In genomic region chr14:118042963-118043362, GRCm38 (mm10) we compare ENCODE assay signal across 9 mouse cellular contexts. TPM values are rescaled to one million over a fixed set of nuclear protein-coding genes. Genes with fewer than 3 reads are reported as not detected.
A peak's percentile ranks its signal among the peaks of the same experiment; 100 is the strongest.
DNase-seq lines count a peak whose midpoint lies in the region; ATAC-seq and TF ChIP-seq lines count a peak whose summit lies in the region.
"Had no signal": no experiment of that assay in that cellular context is flagged by ENCODE, and none has a peak within 500 bp of the region (broad histone marks: within the 10 kb centered on the region; RNA-seq: fewer than 3 reads in every experiment).

No protein-coding gene starts in this region.

- no peak overlapping the region for H3K9ac ChIP-seq in intestine, postnatal 0 days (ENCODE audit: low read depth, low read length)
- H3K9ac ChIP-seq in intestine, embryonic 16.5 days (ENCODE audit: low read depth, low read length): no peak overlapping the region
- no peak overlapping the region for H3K9ac ChIP-seq in heart, postnatal 0 days (replicated peaks; ENCODE audit: low read depth, low read length)
- H3K9ac ChIP-seq: limb, embryonic 12.5 days had no signal

- no peak overlapping the region for H3K4me3 ChIP-seq in intestine, postnatal 0 days (ENCODE audit: low read depth, low read length)
- H3K4me3 ChIP-seq in intestine, embryonic 16.5 days (ENCODE audit: low read length): no peak overlapping the region
- H3K4me3 ChIP-seq in E14TG2a.4 (replicated peaks; ENCODE audit: low read length): peak overlapping the region; percentile 50
- H3K4me3 ChIP-seq in heart, postnatal 0 days (ENCODE audit: low read depth, low read length): no peak overlapping the region
- H3K4me3 ChIP-seq: limb, embryonic 12.5 days had no signal

- H3K27me3 ChIP-seq in intestine, postnatal 0 days (replicated peaks; ENCODE audit: control insufficient read depth, insufficient read depth, low read length): no peaks in the 10 kb centered on the region
- no peaks in the 10 kb centered on the region; the same call in 1 of the 2 replicates for H3K27me3 ChIP-seq in intestine, embryonic 16.5 days (replicated peaks; ENCODE audit: control insufficient read depth, insufficient read depth, low read length)
- H3K27me3 ChIP-seq in E14TG2a.4 (ENCODE audit: insufficient read depth, low read length): peaks cover 27% of the 10 kb centered on the region
- 0 out of 2 replicates have a peak, but pooled peaks cover 2% of the 10 kb centered on the region for H3K27me3 ChIP-seq in heart, postnatal 0 days (ENCODE audit: control insufficient read depth, insufficient read depth, low read length)
- H3K27me3 ChIP-seq: limb, embryonic 12.5 days had no signal

- no peak overlapping the region for H3K27ac ChIP-seq in intestine, postnatal 0 days (ENCODE audit: low read depth, low read length)
- no peak overlapping the region for H3K27ac ChIP-seq in intestine, embryonic 16.5 days (ENCODE audit: low read length)
- H3K27ac ChIP-seq in heart, postnatal 0 days (ENCODE audit: low read depth): no peak overlapping the region
- H3K27ac ChIP-seq: limb, embryonic 12.5 days had no signal

- no peak overlapping the region for H3K4me2 ChIP-seq in intestine, postnatal 0 days (replicated peaks; ENCODE audit: low read depth)
- H3K4me2 ChIP-seq in intestine, embryonic 16.5 days (ENCODE audit: low read depth, low read length): no peak overlapping the region
- H3K4me2 ChIP-seq in heart, postnatal 0 days (ENCODE audit: low read depth, low read length): no peak overlapping the region
- H3K4me2 ChIP-seq: limb, embryonic 12.5 days had no signal

- H3K4me1 ChIP-seq in intestine, postnatal 0 days (replicated peaks; ENCODE audit: control insufficient read depth, insufficient read depth, low read length): no peaks in the 10 kb centered on the region
- H3K4me1 ChIP-seq in intestine, embryonic 16.5 days (ENCODE audit: control insufficient read depth, insufficient read depth, low read length): no peaks in the 10 kb centered on the region
- peaks cover 5% of the 10 kb centered on the region; the same call in 1 of the 2 replicates for H3K4me1 ChIP-seq in E14TG2a.4 (replicated peaks; ENCODE audit: low read depth, low read length)
- no peaks in the 10 kb centered on the region for H3K4me1 ChIP-seq in heart, postnatal 0 days (ENCODE audit: control insufficient read depth, insufficient read depth)

- no peak for TF ChIP-seq EP300 in heart, postnatal 0 days (IDR thresholded peaks at IDR 0.05; ENCODE audit: low read depth)

- ATAC-seq in intestine, postnatal 0 days: no peak
- no peak for ATAC-seq in intestine, embryonic 16.5 days
- no peak for ATAC-seq in heart, postnatal 0 days (ENCODE audit: insufficient read depth, low read depth)

- 91% methylated on average over 17 of the region's 17 CpGs for WGBS in intestine, postnatal 0 days
- WGBS in intestine, embryonic 16.5 days: 85% methylated on average over 17 of the region's 17 CpGs
- 86% methylated on average over 17 of the region's 17 CpGs for WGBS in heart, postnatal 0 days

- DNase-seq in adrenal gland, postnatal 10 days: peak; percentile 45
- no peak for DNase-seq in heart, postnatal 0 days (ENCODE audit: low spot score)
- peak; percentile 38 to 46 for DNase-seq in lung, postnatal 4 days
- no peak for DNase-seq in natural killer cell, adult 2 months (ENCODE audit: low spot score in 2 of 2)
- no peak for DNase-seq in T-cell, adult 2 months (ENCODE audit: low spot score)

- TF ChIP-seq CTCF in intestine, postnatal 0 days (IDR thresholded peaks at IDR 0.05; ENCODE audit: low read depth): peak; percentile 49
- TF ChIP-seq CTCF in E14TG2a.4 (conservative IDR thresholded peaks at IDR 0.05; ENCODE audit: low read length): peak; percentile 42
- TF ChIP-seq CTCF in heart, postnatal 0 days (IDR thresholded peaks at IDR 0.05; ENCODE audit: low read depth): peak; percentile 28

- no peaks in the 10 kb centered on the region for H3K9me3 ChIP-seq in intestine, postnatal 0 days (ENCODE audit: control insufficient read depth)
- no peaks in the 10 kb centered on the region for H3K9me3 ChIP-seq in intestine, embryonic 16.5 days (ENCODE audit: control insufficient read depth, low read length)
- H3K9me3 ChIP-seq in E14TG2a.4 (ENCODE audit: low read length): peaks cover 15% of the 10 kb centered on the region
- H3K9me3 ChIP-seq in heart, postnatal 0 days (replicated peaks; ENCODE audit: control insufficient read depth, low read length): no peaks in the 10 kb centered on the region
- H3K9me3 ChIP-seq: limb, embryonic 12.5 days had no signal

- H3K36me3 ChIP-seq in intestine, postnatal 0 days (ENCODE audit: control insufficient read depth, insufficient read depth): no peaks in the 10 kb centered on the region
- no peaks in the 10 kb centered on the region for H3K36me3 ChIP-seq in intestine, embryonic 16.5 days (ENCODE audit: control insufficient read depth, insufficient read depth, low read length)
- H3K36me3 ChIP-seq in E14TG2a.4 (ENCODE audit: insufficient read depth, low read length): no peaks in the 10 kb centered on the region
- no peaks in the 10 kb centered on the region for H3K36me3 ChIP-seq in heart, postnatal 0 days (replicated peaks; ENCODE audit: control insufficient read depth, insufficient read depth, low read length)
- H3K36me3 ChIP-seq: limb, embryonic 12.5 days had no signal

RNA-seq across cellular contexts. Expression of gene Dct, which starts 9.1 kb away (rescaled TPM):
- polyA plus RNA-seq in intestine, postnatal 0 days (2015; fragmentation: Nextera tagmentation; extraction: Ambion mirVana): 6.1 and 6.7 TPM in 2 replicates
- 1.8 TPM in 2 replicates for polyA plus RNA-seq in intestine, embryonic 16.5 days (2015; fragmentation: Nextera tagmentation; extraction: Ambion mirVana)
- not detected for total RNA-seq in adrenal gland, postnatal 10 days (2021)
- 3.1 and 58.5 TPM in 2 replicates for total RNA-seq in heart, postnatal 0 days (2014; rRNA removed; ENCODE audit: low replicate concordance)
- polyA plus RNA-seq in heart, postnatal 0 days (2015; fragmentation: Nextera tagmentation; extraction: Ambion mirVana): 4.0 and 6.2 TPM in 2 replicates

Comparison
In these comparisons a context has a peak if more than half of its experiments do, and no peak if none do; other contexts are left out.
1. DNase-seq: peak in adrenal gland, postnatal 10 days (single experiment) and lung, postnatal 4 days (2 of 2); none in heart, postnatal 0 days (single experiment), natural killer cell, adult 2 months (0 of 2) and T-cell, adult 2 months (single experiment).
2. Peak in every context shown above with its lines, with median percentiles within 50 percentile points of each other: CTCF ChIP-seq.